Mouse (Mus musculus): ENCODE measurements around the gene Nlrc5.

The Nlrc5 gene

GRCm38 (mm10) chr8:94574159-94574907 is 140.2 kb downstream of the Nlrc5 start:
- peak; percentile 50 for DNase-seq

- DNase-seq: no peak
These were observed 141.0 kb downstream of the Nlrc5 start for GRCm38 (mm10) chr8:94575148-94575547.

Measured in cerebellum, adult 11 months (tissue).